Mouse (Mus musculus): ENCODE results near the gene Il4i1.

DNA sequence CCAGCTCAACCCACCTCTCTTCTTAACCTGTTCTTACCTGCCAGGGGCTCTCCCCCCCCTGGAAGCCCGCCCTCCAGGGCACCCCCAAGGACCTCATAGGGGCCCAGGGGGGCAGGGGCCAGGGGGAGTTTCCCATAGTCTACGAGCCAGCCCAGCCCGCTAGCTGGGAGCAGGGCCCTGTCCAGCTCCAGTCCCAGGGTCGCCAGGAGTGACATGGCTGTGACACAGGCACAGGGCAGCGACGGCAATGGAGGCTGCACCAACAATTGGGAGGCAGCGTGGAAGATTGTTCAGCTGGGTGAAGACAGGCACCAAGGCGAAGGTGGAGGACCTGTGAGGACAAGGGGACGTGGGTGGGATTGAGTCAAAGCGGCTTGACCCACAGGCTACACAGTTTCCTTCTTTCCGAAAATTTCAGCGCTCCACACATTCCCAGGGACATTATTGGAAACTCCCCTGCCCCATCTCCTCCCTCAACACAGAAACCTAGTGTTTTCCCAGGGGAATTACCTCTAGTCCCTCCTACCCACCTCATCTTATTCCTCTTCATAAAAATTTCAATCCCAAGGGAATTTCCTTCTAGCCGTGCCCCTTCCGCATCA is 1.1 kb upstream of the Il4i1 start:
- TF ChIP-seq POLR2A (IDR thresholded peaks at IDR 0.05; ENCODE audit: insufficient read depth, low read depth, low read length) (no peak), CTCF (IDR thresholded peaks at IDR 0.05; ENCODE audit: insufficient read depth, low read depth, low read length) (no peak)

Data from olfactory bulb, adult 2 months (tissue).